Mouse (Mus musculus) liver, embryonic 11.5 days (tissue): ENCODE measurements around the gene Flt3. TPM values are rescaled to one million over a fixed set of nuclear protein-coding genes. Genes with fewer than 3 reads are reported as not detected.

Experiments used
- ATAC-seq: fragments of 200-750 bp; cut with Nextera tagmentation; replicated peaks from 2 replicates; pipeline ENCODE4 v1.8.0; 2017; ENCODE audit warnings: moderate number of reproducible peaks, mild to moderate bottlenecking, moderate TSS enrichment, moderate library complexity; ENCODE audit not compliant: low FRiP score
- DNase-seq: peaks from one replicate; pipeline ENCODE4 v3.0.0-alpha.2; 2017; ENCODE audit warnings: low spot score
- H3K27ac ChIP-seq: fragments of 300-500 bp; sonication (generic); 2 replicates; pipeline ENCODE4 v1.5.1; 2014; ENCODE audit warnings: mild to moderate bottlenecking, low read depth, low read length, control low read depth
- H3K27me3 ChIP-seq: fragments of 300-500 bp; sonication (generic); replicated peaks from 2 replicates; pipeline ENCODE4 v1.6.1; 2014; ENCODE audit warnings: low read length, mixed read lengths; ENCODE audit not compliant: control insufficient read depth, insufficient read depth
- H3K36me3 ChIP-seq: fragments of 300-500 bp; sonication (generic); 2 replicates; pipeline ENCODE4 v1.6.1; 2014; ENCODE audit warnings: mild to moderate bottlenecking, low read length, moderate library complexity, mixed read lengths; ENCODE audit not compliant: control insufficient read depth, insufficient read depth
- H3K4me1 ChIP-seq: fragments of 300-500 bp; sonication (generic); replicated peaks from 2 replicates; pipeline ENCODE4 v1.6.1; 2014; ENCODE audit warnings: low read length, mixed read lengths; ENCODE audit not compliant: control insufficient read depth, insufficient read depth
- H3K4me2 ChIP-seq: fragments of 300-500 bp; sonication (generic); 2 replicates; pipeline ENCODE4 v1.6.1; 2014; ENCODE audit warnings: mild to moderate bottlenecking, control low read depth, moderate library complexity
- H3K4me3 ChIP-seq: fragments of 300-500 bp; sonication (generic); 2 replicates; pipeline ENCODE4 v1.5.1; 2014; ENCODE audit warnings: low read depth, low read length, control low read depth
- H3K9ac ChIP-seq: fragments of 300-500 bp; sonication (generic); 2 replicates; pipeline ENCODE4 v1.6.1; 2014; ENCODE audit warnings: low read depth, low read length, control low read depth
- H3K9me3 ChIP-seq: fragments of 300-500 bp; sonication (generic); 2 replicates; pipeline ENCODE4 v1.6.1; 2016; ENCODE audit warnings: low read length, inconsistent platforms, mixed read lengths; ENCODE audit not compliant: control insufficient read depth
- WGBS: fragments of 180-500 bp; shearing (Covaris S2); extraction: QIAGEN DNeasy Blood & Tissue Kit; methylation state at CpG from one replicate; pipeline ENCODE4 v1.1.7; 2014; 5-methylcytosine and 5-hydroxymethylcytosine counted together
- polyA plus RNA-seq: library from polyadenylated mRNA; unstranded; fragments of >200 nt; fragmentation: Nextera tagmentation; extraction: Ambion mirVana; gene quantifications from 2 replicates; pipeline ENCODE4 v1.2.1, GENCODE M21; 2014

Flt3 gene
- polyA plus RNA-seq, 1 experiment from 2014 or later, result 1.8 TPM

- no peak for DNase-seq
- H3K4me3 ChIP-seq, result no peak overlapping the region
- H3K9me3 ChIP-seq, result no peaks in the 10 kb centered on the region
Observed at GRCm38 (mm10) chr5:147354985-147355384, 45.3 kb downstream of the Flt3 start.

GRCm38 (mm10) chr5:147354161-147354780 lies 46.0 kb downstream of the Flt3 start:
- 57% methylated on average over 17 of the region's 17 CpGs for WGBS
- no peak overlapping the region for H3K4me2 ChIP-seq
- H3K9ac ChIP-seq, result no peak overlapping the region
- H3K4me1 ChIP-seq, result no peaks in the 10 kb centered on the region
- H3K27me3 ChIP-seq, result no peaks in the 10 kb centered on the region
- no peak for DNase-seq
- H3K36me3 ChIP-seq, result no peaks in the 10 kb centered on the region
- no peaks in the 10 kb centered on the region for H3K9me3 ChIP-seq
- no peak overlapping the region for H3K4me3 ChIP-seq
- ATAC-seq, result no peak
- H3K27ac ChIP-seq, result no peak overlapping the region

More at GRCm38 (mm10) chr5:147354985-147355384, 45.3 kb downstream of the Flt3 start:
- no peak overlapping the region for H3K27ac ChIP-seq
- WGBS, result 77% methylated on average over 8 of the region's 8 CpGs
- H3K27me3 ChIP-seq, result no peaks in the 10 kb centered on the region
- H3K4me2 ChIP-seq, result no peak overlapping the region
- H3K4me1 ChIP-seq, result no peaks in the 10 kb centered on the region
- no peak for ATAC-seq
- no peak overlapping the region for H3K9ac ChIP-seq
- no peaks in the 10 kb centered on the region for H3K36me3 ChIP-seq

DNA sequence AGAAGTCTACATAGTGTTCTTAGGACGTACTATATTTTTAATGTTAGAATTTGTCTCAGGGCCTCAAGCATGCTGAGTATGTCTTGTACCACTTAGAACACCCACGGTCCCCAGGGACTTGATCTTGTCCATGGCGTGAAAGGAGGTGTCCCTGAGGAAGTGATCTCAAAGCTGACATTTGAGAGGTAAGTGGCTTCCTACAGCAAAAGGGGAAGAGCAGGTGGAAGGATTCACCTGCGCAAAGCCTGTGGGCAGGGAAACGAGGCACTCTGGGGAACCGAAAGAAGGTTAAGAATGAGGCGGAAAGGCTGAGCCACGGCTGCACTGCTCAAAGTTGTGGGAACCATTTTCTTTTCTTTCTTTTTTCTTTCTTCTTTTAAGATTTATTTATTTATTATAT lies 48.4 kb downstream of the Flt3 start:
- H3K9ac ChIP-seq, result no peak overlapping the region
- no peaks in the 10 kb centered on the region for H3K36me3 ChIP-seq
- WGBS, result 85% methylated on average over 8 of the region's 8 CpGs
- H3K4me3 ChIP-seq, result no peak overlapping the region
- H3K27me3 ChIP-seq, result no peaks in the 10 kb centered on the region
- no peaks in the 10 kb centered on the region for H3K9me3 ChIP-seq
- no peak overlapping the region for H3K4me2 ChIP-seq
- DNase-seq (no peak), ATAC-seq (no peak)
- H3K27ac ChIP-seq, result no peak overlapping the region
- no peaks in the 10 kb centered on the region for H3K4me1 ChIP-seq

- no peak for DNase-seq
- Histone ChIP-seq H3K9ac (no peak overlapping the region), H3K4me3 (no peak overlapping the region), H3K27ac (no peak overlapping the region), H3K36me3 (no peaks in the 10 kb centered on the region), H3K4me1 (no peaks in the 10 kb centered on the region), H3K4me2 (no peak overlapping the region), H3K27me3 (no peaks in the 10 kb centered on the region), H3K9me3 (no peaks in the 10 kb centered on the region)
- 67% methylated on average over 1 of the region's 1 CpGs for WGBS
- no peak for ATAC-seq
Observed at GRCm38 (mm10) chr5:147345981-147346380, 54.3 kb downstream of the Flt3 start.

- ATAC-seq, result no peak
Observed at GRCm38 (mm10) chr5:147343904-147344303, 56.4 kb downstream of the Flt3 start.

GRCm38 (mm10) chr5:147342901-147343300 lies 57.4 kb downstream of the Flt3 start:
- Histone ChIP-seq H3K9me3 (no peaks in the 10 kb centered on the region), H3K36me3 (no peaks in the 10 kb centered on the region), H3K9ac (no peak overlapping the region), H3K27me3 (no peaks in the 10 kb centered on the region), H3K27ac (no peak overlapping the region), H3K4me3 (no peak overlapping the region), H3K4me2 (no peak overlapping the region), H3K4me1 (no peaks in the 10 kb centered on the region)
- ATAC-seq, result no peak
- WGBS, result 85% methylated on average over 6 of the region's 6 CpGs
- no peak for DNase-seq

More at GRCm38 (mm10) chr5:147343904-147344303, 56.4 kb downstream of the Flt3 start:
- no peak for DNase-seq
- H3K9me3 ChIP-seq, result no peaks in the 10 kb centered on the region
- H3K9ac ChIP-seq, result no peak overlapping the region
- H3K27me3 ChIP-seq, result no peaks in the 10 kb centered on the region
- H3K36me3 ChIP-seq, result no peaks in the 10 kb centered on the region
- WGBS, result 83% methylated on average over 10 of the region's 10 CpGs
- H3K4me3 ChIP-seq, result no peak overlapping the region
- no peaks in the 10 kb centered on the region for H3K4me1 ChIP-seq
- no peak overlapping the region for H3K4me2 ChIP-seq
- no peak overlapping the region for H3K27ac ChIP-seq

GRCm38 (mm10) chr5:147340741-147341414 lies 59.4 kb downstream of the Flt3 start:
- no peaks in the 10 kb centered on the region for H3K9me3 ChIP-seq
- no peak overlapping the region for H3K4me2 ChIP-seq
- ATAC-seq (no peak), DNase-seq (no peak)
- no peaks in the 10 kb centered on the region for H3K4me1 ChIP-seq
- WGBS, result 50% methylated on average over 13 of the region's 13 CpGs
- no peak overlapping the region for H3K27ac ChIP-seq
- no peaks in the 10 kb centered on the region for H3K36me3 ChIP-seq
- H3K9ac ChIP-seq, result no peak overlapping the region
- H3K4me3 ChIP-seq, result no peak overlapping the region
- no peaks in the 10 kb centered on the region for H3K27me3 ChIP-seq

DNA sequence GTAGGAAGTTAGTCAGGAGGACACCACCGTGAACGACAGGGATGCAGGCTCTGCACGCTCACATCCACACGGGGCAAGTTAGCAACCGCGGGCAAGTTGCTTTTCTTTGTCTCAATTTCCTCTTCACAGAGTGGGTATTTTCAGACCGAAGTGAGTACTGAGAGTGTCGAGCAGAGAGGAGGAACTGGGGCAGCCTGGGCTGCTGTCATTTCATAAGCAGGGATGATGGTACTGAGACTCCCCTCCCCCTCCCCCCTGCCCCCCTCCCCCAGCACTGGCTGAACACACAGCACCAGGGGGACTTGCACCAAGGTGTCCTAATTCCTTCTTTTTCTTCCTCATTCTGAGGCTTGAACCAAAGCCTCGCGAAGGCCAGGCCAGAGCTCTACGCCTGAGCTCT lies 60.7 kb downstream of the Flt3 start:
- no peak overlapping the region for H3K4me3 ChIP-seq
- H3K4me1 ChIP-seq, result no peaks in the 10 kb centered on the region
- H3K27me3 ChIP-seq, result no peaks in the 10 kb centered on the region
- DNase-seq, result no peak
- H3K4me2 ChIP-seq, result no peak overlapping the region
- no peak for ATAC-seq
- H3K9me3 ChIP-seq, result no peaks in the 10 kb centered on the region
- WGBS, result 60% methylated on average over 11 of the region's 11 CpGs
- no peak overlapping the region for H3K9ac ChIP-seq
- no peak overlapping the region for H3K27ac ChIP-seq
- H3K36me3 ChIP-seq, result no peaks in the 10 kb centered on the region

- ATAC-seq, result no peak
- WGBS, result 70% methylated on average over 9 of the region's 9 CpGs
Observed at GRCm38 (mm10) chr5:147338967-147339366, 61.3 kb downstream of the Flt3 start.

More at GRCm38 (mm10) chr5:147338967-147339366, 61.3 kb downstream of the Flt3 start:
- no peak for DNase-seq
- H3K9me3 ChIP-seq, result no peaks in the 10 kb centered on the region
- H3K4me2 ChIP-seq, result no peak overlapping the region
- H3K27me3 ChIP-seq, result no peaks in the 10 kb centered on the region
- no peak overlapping the region for H3K4me3 ChIP-seq
- H3K36me3 ChIP-seq, result no peaks in the 10 kb centered on the region
- H3K4me1 ChIP-seq, result no peaks in the 10 kb centered on the region
- no peak overlapping the region for H3K27ac ChIP-seq
- no peak overlapping the region for H3K9ac ChIP-seq
